Mouse (Mus musculus) bone marrow, adult 2 months (tissue): ENCODE measurements around the gene Trpv1.

Experiments
- CTCF ChIP-seq: fragments of 200-500 bp; IDR thresholded peaks from 2 replicates; pipeline ENCODE4 v1.5.1; 2011; ENCODE audit warnings: low read length, control low read depth; ENCODE audit not compliant: control insufficient read depth, insufficient read depth
- POLR2A ChIP-seq: fragments of 200-500 bp; IDR thresholded peaks from 2 replicates; pipeline ENCODE4 v1.6.1; 2011; ENCODE audit warnings: low read depth, mild to moderate bottlenecking, control low read depth, low read length, borderline replicate concordance; ENCODE audit not compliant: control insufficient read depth

DNA sequence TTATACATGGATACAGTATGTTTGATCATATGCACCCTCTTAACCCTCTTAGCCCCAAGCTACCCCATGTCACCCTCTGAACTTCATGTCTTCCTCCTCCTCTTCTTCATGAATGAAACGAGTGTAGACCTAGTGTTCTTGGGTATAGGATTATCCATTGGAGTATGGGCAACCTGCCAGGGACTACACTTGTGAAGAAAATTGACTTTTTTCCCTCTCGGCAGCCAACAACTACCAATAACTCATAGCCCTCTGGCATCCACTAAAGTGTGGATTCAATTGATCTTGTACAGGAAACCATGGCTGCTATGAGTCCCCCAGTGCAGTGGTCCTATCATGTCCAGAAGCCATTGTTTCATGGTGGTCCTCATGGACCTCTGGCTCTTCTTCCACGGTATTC is 2.6 kb downstream of the Trpv1 start:
- no peak for TF ChIP-seq POLR2A
- TF ChIP-seq CTCF: no peak
